Mouse (Mus musculus) heart, adult 2 months (tissue): ENCODE measurements around the gene Ppp1r32.

ENCODE experiments used
- CTCF ChIP-seq: fragments of 200-600 bp; IDR thresholded peaks from 2 replicates; pipeline ENCODE4 v1.8.1; 2022; ENCODE audit warnings: antibody characterized with exemption, mild to moderate bottlenecking, moderate library complexity
- EP300 ChIP-seq: fragments of 200-500 bp; IDR thresholded peaks from 2 replicates; pipeline ENCODE4 v1.6.1; 2011; ENCODE audit warnings: low read depth, low read length, control low read depth; ENCODE audit not compliant: insufficient read depth

DNA sequence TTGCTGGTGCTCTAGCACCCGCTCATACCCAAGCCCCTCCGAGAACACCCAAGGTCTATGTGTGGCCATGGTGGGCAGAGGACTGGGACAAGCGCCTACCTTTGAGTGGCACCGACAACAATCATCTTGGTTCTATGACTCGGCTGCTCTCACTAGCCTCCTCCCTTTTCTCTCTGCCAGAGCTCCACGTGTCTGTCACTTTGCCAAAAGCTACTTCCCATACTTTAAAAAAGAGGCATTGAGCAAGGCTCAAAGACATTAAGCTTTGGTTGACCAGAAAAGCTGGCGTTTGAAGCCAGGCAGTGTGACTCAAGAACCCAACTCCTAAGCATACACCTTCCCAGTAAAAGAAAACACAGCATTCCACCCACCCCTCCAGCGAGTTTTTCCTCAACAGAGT, 24.6 kb downstream of the Ppp1r32 start:
- TF ChIP-seq EP300: no peak
- TF ChIP-seq CTCF: no peak
